Mouse (Mus musculus) lung, embryonic 16.5 days (tissue): ENCODE measurements around the gene Pet117. TPM values are rescaled to one million over a fixed set of nuclear protein-coding genes. Genes with fewer than 3 reads are reported as not detected.
"Not testable (repeated sequence)": the region's sequence is repeated elsewhere in the genome, so short reads cannot be mapped to it uniquely, and the experiment has no call there.

Experiments used
- ATAC-seq: fragments of 200-750 bp; cut with Nextera tagmentation; 2 replicates; pipeline ENCODE4 v1.8.0; 2017; ENCODE audit warnings: low read depth, mild to moderate bottlenecking, moderate library complexity
- H3K27ac ChIP-seq: fragments of 300-500 bp; sonication (generic); 2 replicates; pipeline ENCODE4 v1.5.1; 2014; ENCODE audit warnings: mild to moderate bottlenecking, control low read depth, low read length
- H3K27me3 ChIP-seq: fragments of 300-500 bp; sonication (generic); 2 replicates; pipeline ENCODE4 v1.6.1; 2014; ENCODE audit warnings: low read depth, low read length, mixed read lengths; ENCODE audit not compliant: control insufficient read depth, insufficient read depth
- H3K36me3 ChIP-seq: fragments of 300-500 bp; sonication (generic); 2 replicates; pipeline ENCODE4 v1.6.1; 2014; ENCODE audit warnings: low read length; ENCODE audit not compliant: control insufficient read depth, insufficient read depth
- H3K4me1 ChIP-seq: fragments of 300-500 bp; sonication (generic); replicated peaks from 2 replicates; pipeline ENCODE4 v1.6.1; 2014; ENCODE audit warnings: low read length, mixed read lengths; ENCODE audit not compliant: control insufficient read depth, insufficient read depth
- H3K4me2 ChIP-seq: fragments of 300-500 bp; sonication (generic); 2 replicates; pipeline ENCODE4 v1.6.1; 2014; ENCODE audit warnings: low read depth, low read length, control low read depth
- H3K4me3 ChIP-seq: fragments of 300-500 bp; sonication (generic); 2 replicates; pipeline ENCODE4 v1.5.1; 2014; ENCODE audit warnings: mild to moderate bottlenecking, low read length, control low read depth
- H3K9ac ChIP-seq: fragments of 300-500 bp; sonication (generic); 2 replicates; pipeline ENCODE4 v1.6.1; 2014; ENCODE audit warnings: low read length, control low read depth
- H3K9me3 ChIP-seq: fragments of 300-500 bp; sonication (generic); 2 replicates; pipeline ENCODE4 v1.6.1; 2016; ENCODE audit warnings: low read length; ENCODE audit not compliant: control insufficient read depth
- WGBS: fragments of 180-500 bp; shearing (Covaris S2); extraction: QIAGEN DNeasy Blood & Tissue Kit; methylation state at CpG from one replicate; pipeline ENCODE4 v1.1.7; 2014; 5-methylcytosine and 5-hydroxymethylcytosine counted together
- polyA plus RNA-seq: library from polyadenylated mRNA; unstranded; fragments of >200 nt; fragmentation: Nextera tagmentation; extraction: Ambion mirVana; gene quantifications from 2 replicates; pipeline ENCODE4 v1.2.1, GENCODE M21; 2015

Gene Pet117
- polyA plus RNA-seq, 1 experiment from 2014 or later = 2.4 TPM

- Histone ChIP-seq H3K36me3 (no peaks in the 10 kb centered on the region), H3K27ac (no peak overlapping the region), H3K4me3 (peak overlapping the region; percentile 62), H3K27me3 (peaks cover 43% of the 10 kb centered on the region), H3K9me3 (no peaks in the 10 kb centered on the region), H3K9ac (peak overlapping the region; percentile 41; the same call in 1 of the 2 replicates), H3K4me1 (peaks cover 18% of the 10 kb centered on the region), H3K4me2 (peak overlapping the region; percentile 97)
- 8% methylated on average over 28 of the region's 28 CpGs for WGBS
- no peak for ATAC-seq
Observed at GRCm38 (mm10) chr2:144333138-144333842, 35.5 kb upstream of the Pet117 start.

- Histone ChIP-seq H3K9me3 (no peaks in the 10 kb centered on the region), H3K36me3 (no peaks in the 10 kb centered on the region), H3K4me3 (no peak overlapping the region), H3K27ac (no peak overlapping the region), H3K9ac (no peak overlapping the region), H3K4me2 (no peak overlapping the region), H3K27me3 (peaks cover 13% of the 10 kb centered on the region), H3K4me1 (0 out of 2 replicates have a peak, but pooled peaks cover 3% of the 10 kb centered on the region)
- WGBS = 40% methylated on average over 3 of the region's 3 CpGs
- no peak for ATAC-seq
Observed at GRCm38 (mm10) chr2:144337230-144337629, 31.6 kb upstream of the Pet117 start.

GRCm38 (mm10) chr2:144337701-144338100 is 31.1 kb upstream of the Pet117 start:
- no peaks in the 10 kb centered on the region for H3K9me3 ChIP-seq
- H3K4me2 ChIP-seq = no peak overlapping the region
- WGBS = 64% methylated on average over 7 of the region's 8 CpGs
- H3K9ac ChIP-seq = no peak overlapping the region
- H3K36me3 ChIP-seq = no peaks in the 10 kb centered on the region
- no peak for ATAC-seq
- peaks cover 13% of the 10 kb centered on the region for H3K27me3 ChIP-seq
- H3K4me3 ChIP-seq = no peak overlapping the region
- H3K27ac ChIP-seq = no peak overlapping the region
- 0 out of 2 replicates have a peak, but pooled peaks cover 3% of the 10 kb centered on the region for H3K4me1 ChIP-seq

- peaks cover 10% of the 10 kb centered on the region for H3K27me3 ChIP-seq
- WGBS = 78% methylated on average over 6 of the region's 6 CpGs
- not testable (repeated sequence) for ATAC-seq, H3K27ac ChIP-seq, H3K4me2 ChIP-seq, H3K9ac ChIP-seq, H3K4me3 ChIP-seq, H3K4me1 ChIP-seq, H3K36me3 ChIP-seq, H3K9me3 ChIP-seq
Observed at GRCm38 (mm10) chr2:144338149-144338548, 30.6 kb upstream of the Pet117 start.

- Histone ChIP-seq H3K4me2 (no peak overlapping the region), H3K27me3 (no peaks in the 10 kb centered on the region), H3K27ac (no peak overlapping the region), H3K4me3 (no peak overlapping the region), H3K9ac (no peak overlapping the region), H3K36me3 (no peaks in the 10 kb centered on the region), H3K9me3 (no peaks in the 10 kb centered on the region), H3K4me1 (no peaks in the 10 kb centered on the region)
- WGBS = 66% methylated on average over 4 of the region's 4 CpGs
- no peak for ATAC-seq
Observed at GRCm38 (mm10) chr2:144343158-144343557, 25.6 kb upstream of the Pet117 start.

GRCm38 (mm10) chr2:144348525-144348924 is 20.3 kb upstream of the Pet117 start:
- Histone ChIP-seq H3K27me3 (no peaks in the 10 kb centered on the region), H3K4me2 (no peak overlapping the region), H3K27ac (no peak overlapping the region), H3K4me1 (no peaks in the 10 kb centered on the region), H3K4me3 (no peak overlapping the region), H3K9me3 (no peaks in the 10 kb centered on the region), H3K9ac (no peak overlapping the region), H3K36me3 (no peaks in the 10 kb centered on the region)
- no peak for ATAC-seq
- 66% methylated on average over 3 of the region's 3 CpGs for WGBS

GRCm38 (mm10) chr2:144352843-144353242 is 16.0 kb upstream of the Pet117 start:
- Histone ChIP-seq H3K9ac (no peak overlapping the region), H3K36me3 (no peaks in the 10 kb centered on the region), H3K4me3 (no peak overlapping the region), H3K4me2 (no peak overlapping the region), H3K9me3 (no peaks in the 10 kb centered on the region), H3K4me1 (no peaks in the 10 kb centered on the region), H3K27ac (no peak overlapping the region), H3K27me3 (no peaks in the 10 kb centered on the region)
- WGBS = 81% methylated on average over 11 of the region's 11 CpGs
- no peak for ATAC-seq

GRCm38 (mm10) chr2:144369020-144369421 is 225 bp downstream of the Pet117 start:
- H3K36me3 ChIP-seq = peaks cover 10% of the 10 kb centered on the region
- peak overlapping the region; percentile 81 for H3K9ac ChIP-seq
- peak overlapping the region; percentile 92 for H3K27ac ChIP-seq
- peaks cover 11% of the 10 kb centered on the region for H3K4me1 ChIP-seq
- ATAC-seq = peak; percentile 89
- 0% methylated on average over 34 of the region's 43 CpGs for WGBS
- H3K4me3 ChIP-seq = peak overlapping the region; percentile 77
- H3K4me2 ChIP-seq = peak overlapping the region; percentile 67
- H3K27me3 ChIP-seq = no peaks in the 10 kb centered on the region
- H3K9me3 ChIP-seq = no peaks in the 10 kb centered on the region

GRCm38 (mm10) chr2:144369511-144369910 is 715 bp downstream of the Pet117 start:
- no peaks in the 10 kb centered on the region for H3K27me3 ChIP-seq
- H3K27ac ChIP-seq = peak overlapping the region; percentile 92
- 1% methylated on average over 12 of the region's 12 CpGs for WGBS
- ATAC-seq = 0 out of 2 replicates have a peak, but pooled peaks have one; percentile 22
- H3K4me3 ChIP-seq = peak overlapping the region; percentile 77
- H3K9me3 ChIP-seq = no peaks in the 10 kb centered on the region
- peak overlapping the region; percentile 81 for H3K9ac ChIP-seq
- peaks cover 11% of the 10 kb centered on the region for H3K4me1 ChIP-seq
- peak overlapping the region; percentile 67 for H3K4me2 ChIP-seq
- H3K36me3 ChIP-seq = peaks cover 13% of the 10 kb centered on the region
